Mouse (Mus musculus): ENCODE results near the gene Piwil4.

Gene Piwil4

GRCm38 (mm10) chr9:14740151-14740924 lies at the start of gene Piwil4:
Piwil4 (minus strand) TSS chr9:14740733.
- DNase-seq, result no peak

DNA sequence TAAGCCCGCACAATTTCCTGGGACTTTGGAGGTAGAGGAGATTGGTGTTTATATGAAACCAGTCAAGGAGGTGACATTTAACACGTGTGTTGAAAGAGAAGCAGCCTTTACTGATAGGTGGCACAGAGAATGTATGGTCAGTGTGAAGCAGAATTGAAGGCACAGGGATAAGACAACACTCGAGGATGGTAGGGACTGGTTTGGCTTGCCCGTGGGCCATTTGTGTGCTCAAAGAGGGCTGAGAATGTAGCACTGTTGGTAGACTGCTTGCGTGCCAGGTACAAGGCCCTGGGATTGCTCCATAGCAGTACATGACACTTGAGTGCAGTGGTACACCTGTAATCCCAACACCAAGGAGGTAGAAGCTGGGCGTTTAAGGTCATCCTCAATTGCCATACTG lies 46.8 kb upstream of the Piwil4 start:
- DNase-seq, result no peak

DNA sequence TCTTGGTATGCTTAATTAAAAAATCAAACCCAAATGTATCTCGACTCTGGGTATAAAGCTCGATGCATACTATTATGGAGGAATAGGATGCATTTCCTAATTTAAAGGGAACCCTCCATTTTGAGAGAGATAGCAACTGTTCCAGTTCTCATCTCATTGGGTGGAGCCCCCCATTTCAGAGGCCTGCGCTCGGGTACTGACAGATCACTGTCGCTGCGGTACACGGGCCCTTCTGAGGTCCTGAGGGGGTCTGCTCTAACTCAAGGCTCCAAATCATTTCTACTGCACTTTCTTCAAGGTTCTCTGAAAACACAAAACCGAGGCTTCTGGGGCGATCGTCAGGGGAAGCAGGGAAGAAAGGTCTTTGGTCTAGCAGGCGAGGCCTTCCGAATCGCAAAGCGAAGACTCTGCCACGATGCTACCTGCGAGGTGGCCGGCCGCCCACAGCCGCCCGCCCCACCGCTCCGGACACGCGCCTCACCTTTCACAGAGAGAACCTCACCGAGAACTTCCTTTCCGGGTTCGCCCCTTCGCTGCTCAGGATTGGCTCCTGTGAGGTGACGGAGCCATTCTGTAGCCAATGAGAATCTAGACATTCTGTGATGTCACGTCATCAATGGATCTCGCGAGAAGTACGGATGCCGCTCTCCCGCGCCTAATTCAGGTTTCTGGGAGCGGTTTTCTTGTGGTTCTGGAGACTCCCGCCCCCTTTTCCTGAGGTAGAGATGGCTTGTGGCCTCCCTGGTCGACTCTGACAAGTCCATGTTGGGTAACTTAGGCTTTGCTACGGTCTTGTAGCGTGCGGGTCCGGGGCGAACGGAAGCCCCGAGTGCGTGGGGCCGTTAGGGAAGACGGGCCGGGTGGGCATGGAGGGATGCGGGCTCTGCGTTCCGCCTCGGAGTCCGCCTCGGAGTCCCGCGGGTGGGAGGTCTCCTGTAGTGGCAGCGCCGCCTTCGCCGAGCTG lies 43.8 kb upstream of the Piwil4 start, which contains the start of the genes Mre11a and Ankrd49:
Gene Mre11a (plus strand): TSS at position 616 of the 964 bp plus-strand sequence.
Gene Ankrd49 (minus strand): TSS at position 818 of the 964 bp plus-strand sequence.
- DNase-seq, result peak; percentile 94

DNA sequence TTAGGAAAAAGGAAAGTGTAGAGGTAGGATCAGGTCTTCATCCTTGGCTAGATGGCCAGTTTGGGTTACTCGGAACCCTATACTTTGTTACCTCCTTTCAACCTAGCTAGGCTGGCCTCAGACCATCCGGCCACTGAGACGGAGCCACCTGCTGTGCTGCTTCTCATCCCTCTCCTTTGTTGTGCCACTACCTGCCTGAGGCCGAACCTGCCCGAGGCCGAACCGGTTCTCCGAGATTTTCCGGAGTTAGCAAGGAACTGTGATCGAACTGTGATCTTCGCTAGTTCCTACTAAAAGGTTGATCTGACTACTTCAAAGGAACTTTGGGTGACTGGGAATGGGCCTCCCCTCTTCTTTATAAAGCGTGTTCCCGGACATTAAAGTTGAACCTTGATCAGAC lies 37.8 kb upstream of the Piwil4 start:
- DNase-seq, result no peak

DNA sequence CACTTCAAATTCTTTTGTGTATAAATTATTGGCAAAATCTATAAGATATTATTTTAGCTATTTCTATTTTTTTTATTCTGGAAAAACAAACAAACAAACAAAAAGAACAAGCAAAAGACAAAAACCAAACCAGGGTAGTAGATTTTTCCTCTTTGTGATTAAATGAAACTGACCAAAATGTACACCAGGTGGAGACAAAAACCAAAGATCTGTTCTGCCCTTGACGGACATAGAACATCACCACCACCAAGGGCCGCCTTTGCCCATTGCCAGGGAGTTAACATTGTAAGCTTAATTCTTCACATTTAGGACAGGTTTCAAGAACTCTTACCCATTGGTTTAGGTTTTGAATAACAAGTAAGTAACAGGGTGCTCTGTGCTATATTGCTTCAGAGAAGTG lies 33.3 kb upstream of the Piwil4 start:
- no peak for DNase-seq

- no peak for DNase-seq
Observed at GRCm38 (mm10) chr9:14772074-14772473, 31.5 kb upstream of the Piwil4 start.

GRCm38 (mm10) chr9:14770803-14771471 lies 30.4 kb upstream of the Piwil4 start, which contains the start of gene 1700012B09Rik:
1700012B09Rik (minus strand) TSS chr9:14771030.
- DNase-seq, result no peak

DNA sequence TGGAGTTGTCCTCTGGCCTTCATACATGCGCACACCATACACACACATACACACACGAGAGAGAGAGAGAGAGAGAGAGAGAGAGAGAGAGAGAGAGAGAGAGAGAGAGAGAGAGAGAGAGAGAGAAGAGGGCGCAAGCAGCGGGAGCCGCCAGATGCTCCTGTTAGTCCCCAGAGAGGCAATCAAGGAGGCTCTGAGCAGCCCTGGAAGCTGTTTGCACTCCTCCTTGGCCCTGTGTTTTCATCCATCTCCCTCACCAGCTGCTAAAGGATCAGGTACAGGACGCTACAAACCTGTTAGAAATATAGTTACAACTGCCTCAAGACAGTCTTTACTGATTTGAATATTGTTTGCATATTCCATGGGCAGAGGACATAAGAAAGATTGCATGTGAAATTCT lies 29.3 kb upstream of the Piwil4 start:
- no peak for DNase-seq

GRCm38 (mm10) chr9:14764765-14765164 lies 24.2 kb upstream of the Piwil4 start:
- DNase-seq, result no peak

- DNase-seq, result no peak
Observed at GRCm38 (mm10) chr9:14759261-14759660, 18.7 kb upstream of the Piwil4 start.

GRCm38 (mm10) chr9:14758590-14758989 lies 18.1 kb upstream of the Piwil4 start:
- no peak for DNase-seq

DNA sequence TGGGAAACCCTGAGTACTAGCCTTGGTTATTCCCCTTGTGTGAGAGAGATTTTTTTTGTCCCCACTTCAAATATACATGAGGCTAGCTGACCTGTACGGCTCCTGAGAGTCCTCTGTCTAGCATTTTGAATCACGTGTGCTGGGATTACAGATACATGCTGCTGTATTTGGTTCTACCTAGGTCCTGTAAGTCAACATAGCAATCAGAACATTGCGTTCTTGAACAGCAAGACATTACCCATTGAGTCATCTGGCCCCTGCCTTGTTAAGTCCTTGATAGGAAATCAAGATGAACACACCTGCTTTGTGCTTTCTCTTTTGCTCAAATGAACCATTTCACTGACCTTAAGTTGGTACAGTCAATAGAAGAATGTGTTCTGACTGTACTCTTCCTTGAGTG lies 13.9 kb upstream of the Piwil4 start:
- DNase-seq, result no peak

DNA sequence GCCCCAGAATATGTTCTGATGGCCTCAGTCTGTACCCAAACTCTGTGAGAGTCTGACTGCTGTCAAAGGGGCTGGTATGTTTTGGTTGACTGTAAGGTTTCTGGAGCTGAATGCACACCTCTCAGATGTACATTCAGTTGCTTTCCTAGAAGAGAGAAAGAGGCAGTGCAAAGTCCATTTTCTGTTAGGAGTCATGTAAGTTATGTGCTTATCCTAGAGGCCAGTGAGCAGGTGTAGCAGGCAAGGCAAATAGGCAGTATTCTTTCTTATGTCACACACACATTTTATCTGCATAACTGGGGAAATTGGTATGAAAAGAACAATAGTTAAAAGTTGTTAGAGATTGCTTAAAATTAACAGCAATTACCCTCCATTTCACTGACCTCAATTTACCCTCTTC lies 13.4 kb upstream of the Piwil4 start:
- DNase-seq, result no peak

DNA sequence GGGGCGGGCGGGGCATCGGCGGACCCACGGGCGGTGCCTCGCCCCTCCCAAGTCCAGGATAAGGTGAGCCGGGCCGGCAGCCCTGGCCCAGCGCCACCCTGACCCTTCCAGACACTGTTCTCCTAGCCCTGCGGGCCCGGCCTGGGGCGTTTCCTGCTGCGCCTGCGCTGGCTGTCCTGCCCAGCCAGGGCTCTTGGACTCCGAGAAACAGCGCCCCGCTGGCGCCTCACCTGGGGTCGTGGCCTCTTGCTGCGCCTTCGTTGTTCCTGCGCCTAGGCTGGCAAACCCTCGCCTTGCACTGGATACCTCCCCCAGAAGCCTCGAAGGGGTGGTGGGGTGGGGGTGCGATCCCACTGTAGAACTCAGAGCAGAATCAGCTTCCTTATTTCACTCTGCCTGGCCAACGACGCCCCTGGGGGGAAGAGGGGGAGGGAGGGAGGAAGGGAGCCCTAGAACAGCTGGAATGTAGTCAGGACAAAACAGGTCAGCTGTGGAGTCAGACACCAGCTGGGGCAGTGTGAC lies 11.5 kb upstream of the Piwil4 start, which contains the start of gene Fut4:
Gene Fut4 (minus strand): TSS at position 393 of the 522 bp plus-strand sequence.
- no peak for DNase-seq

DNA sequence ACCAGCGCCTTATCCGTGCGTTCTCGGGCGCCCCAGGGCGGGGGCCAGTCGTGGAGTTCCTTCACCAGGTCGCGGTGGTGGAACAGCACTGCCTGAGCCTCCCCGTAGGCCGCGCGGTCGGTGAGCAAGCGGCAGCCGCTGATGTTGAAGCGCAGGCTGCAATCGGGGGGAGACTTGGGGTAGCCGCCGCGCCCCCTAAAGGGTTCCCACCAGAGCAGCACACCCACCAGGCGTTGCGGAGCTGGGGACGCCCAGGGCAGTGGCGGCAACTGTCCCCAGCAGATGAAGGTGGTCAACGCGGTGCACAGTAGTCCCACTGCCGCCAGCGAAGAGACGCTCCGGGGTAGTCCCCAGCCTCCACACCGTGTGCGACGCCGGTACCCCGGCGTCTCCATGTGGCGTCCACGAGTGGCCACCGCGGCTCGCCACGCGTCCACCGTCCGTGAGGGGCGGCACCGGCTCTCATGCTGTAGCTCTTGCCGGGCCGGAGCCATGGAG lies 11.0 kb upstream of the Piwil4 start:
- no peak for DNase-seq

GRCm38 (mm10) chr9:14750901-14751502 lies 10.5 kb upstream of the Piwil4 start:
- DNase-seq, result no peak

DNA sequence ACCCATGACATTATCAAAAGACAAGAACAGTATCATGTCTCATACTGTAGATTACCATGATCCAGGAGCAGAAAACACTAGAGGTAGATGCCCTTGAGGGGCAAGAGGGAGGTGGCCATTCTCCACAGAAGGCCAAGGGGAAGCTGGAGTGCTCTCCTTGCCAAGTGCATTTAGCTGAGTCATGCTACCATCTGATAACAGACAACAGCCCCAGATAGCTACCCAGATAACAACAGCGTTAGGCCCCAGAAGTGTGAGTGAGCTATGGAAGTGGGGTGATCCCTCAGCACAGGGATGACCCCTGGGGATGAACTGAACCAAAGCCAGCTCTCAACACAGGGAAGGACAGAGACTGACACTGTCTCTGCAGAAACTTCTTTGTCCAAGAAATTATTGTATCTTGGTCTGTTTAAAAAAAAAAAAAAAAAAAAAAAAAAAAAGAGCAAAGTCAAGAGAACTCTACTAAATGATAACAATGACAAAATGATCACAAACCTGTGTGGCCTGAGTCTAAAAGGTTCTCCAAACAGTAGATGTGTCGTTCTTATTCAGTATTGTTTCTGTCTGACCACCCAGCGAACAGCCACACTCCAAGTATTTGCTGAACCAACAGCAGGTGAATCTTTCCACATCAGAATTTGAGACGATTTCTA lies 909 bp downstream of the Piwil4 start:
- no peak for DNase-seq

GRCm38 (mm10) chr9:14730941-14731541 lies 9.5 kb downstream of the Piwil4 start:
- DNase-seq, result no peak

DNA sequence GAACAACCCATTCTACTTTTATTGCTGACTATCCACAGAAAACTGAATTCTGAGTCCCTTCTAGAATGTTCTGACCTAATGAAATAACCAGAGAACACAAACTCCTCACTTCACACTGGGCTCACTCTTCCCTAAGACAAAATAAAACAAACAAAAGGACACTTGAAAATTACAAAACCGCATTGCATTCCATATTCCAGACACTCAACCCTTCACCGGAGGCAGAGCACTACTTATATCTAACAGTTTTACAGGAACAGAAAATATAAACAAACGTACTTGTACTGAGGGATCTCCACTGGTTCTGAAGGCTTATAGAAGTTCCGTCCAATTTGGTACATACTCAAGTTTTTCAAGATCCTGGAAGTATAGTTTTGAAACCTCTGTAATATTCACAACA lies 12.2 kb downstream of the Piwil4 start:
- no peak for DNase-seq

- DNase-seq, result no peak
Observed at GRCm38 (mm10) chr9:14726629-14727028, 13.9 kb downstream of the Piwil4 start.

GRCm38 (mm10) chr9:14726005-14726404 lies 14.5 kb downstream of the Piwil4 start:
- no peak for DNase-seq

All from layer of hippocampus, adult 9-11 months (tissue).